Mouse (Mus musculus) liver, postnatal 0 days (tissue): ENCODE measurements at regions not wholly inside any gene's neighbourhood (a gene's known extent, or its start where the extent isn't known, plus 50 kb on each side); places are given as distances from the start of the nearest gene placed in this dataset.

Experiments
- CTCF ChIP-seq: sonication (generic); IDR thresholded peaks from 2 replicates; pipeline ENCODE4 v1.5.1; 2016; ENCODE audit warnings: antibody characterized with exemption, low read depth
- EP300 ChIP-seq: IDR thresholded peaks from 2 replicates; pipeline ENCODE4 v1.6.1; 2016; ENCODE audit warnings: antibody characterized with exemption, low read depth, mild to moderate bottlenecking

DNA sequence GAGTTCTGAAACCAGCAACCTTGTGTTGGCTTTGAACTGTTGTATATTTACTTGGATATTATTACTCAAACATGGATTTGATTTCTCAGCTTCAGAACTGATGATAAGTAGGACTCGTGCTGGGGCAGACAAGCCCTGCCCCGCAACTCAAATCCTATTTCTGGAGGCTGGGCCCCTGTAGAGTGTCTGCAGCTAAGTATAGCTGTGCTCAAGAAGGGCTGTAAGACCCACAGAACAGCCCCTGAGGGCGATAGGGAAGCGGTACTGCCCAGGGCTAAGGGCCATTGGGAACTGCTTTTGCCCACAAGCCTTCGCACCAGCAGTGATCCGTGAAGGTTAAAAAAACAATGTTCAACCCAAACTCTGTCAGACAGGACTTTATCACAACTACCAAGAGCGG, 191.9 kb upstream of the Lpp start:
- TF ChIP-seq CTCF (no peak), EP300 (no peak)
